Mouse (Mus musculus): ENCODE measurements around the gene Nek6. TPM values are rescaled to one million over a fixed set of nuclear protein-coding genes. Genes with fewer than 3 reads are reported as not detected.

The Nek6 gene
- total RNA-seq, 2 experiments from 2014 or later: 0.38 to 1.9 TPM

GRCm38 (mm10) chr2:38507181-38507580 lies 4.3 kb upstream of the Nek6 start:
- ATAC-seq (replicated peaks; ENCODE audit: low FRiP score, poor library complexity, severe bottlenecking): no peak

GRCm38 (mm10) chr2:38509004-38509719 lies 2.3 kb upstream of the Nek6 start:
- ATAC-seq (replicated peaks; ENCODE audit: low FRiP score, poor library complexity, severe bottlenecking): no peak

GRCm38 (mm10) chr2:38510120-38510519 lies 1.3 kb upstream of the Nek6 start:
- ATAC-seq (replicated peaks; ENCODE audit: low FRiP score, poor library complexity, severe bottlenecking): no peak

GRCm38 (mm10) chr2:38512308-38513182 lies 1.1 kb downstream of the Nek6 start:
- ATAC-seq (replicated peaks; ENCODE audit: low FRiP score, poor library complexity, severe bottlenecking): no peak

- ATAC-seq (replicated peaks; ENCODE audit: low FRiP score, poor library complexity, severe bottlenecking): no peak
Measured at GRCm38 (mm10) chr2:38513183-38513529, 1.7 kb downstream of the Nek6 start.

GRCm38 (mm10) chr2:38514411-38514810 lies 3.0 kb downstream of the Nek6 start:
- ATAC-seq (replicated peaks; ENCODE audit: low FRiP score, poor library complexity, severe bottlenecking): no peak

GRCm38 (mm10) chr2:38515446-38515845 lies 4.0 kb downstream of the Nek6 start:
- ATAC-seq (replicated peaks; ENCODE audit: low FRiP score, poor library complexity, severe bottlenecking): no peak

- ATAC-seq (replicated peaks; ENCODE audit: low FRiP score, poor library complexity, severe bottlenecking): no peak
Measured at GRCm38 (mm10) chr2:38516471-38516870, 5.0 kb downstream of the Nek6 start.

GRCm38 (mm10) chr2:38517045-38517444 lies 5.6 kb downstream of the Nek6 start:
- ATAC-seq (replicated peaks; ENCODE audit: low FRiP score, poor library complexity, severe bottlenecking): no peak

GRCm38 (mm10) chr2:38518719-38519118 lies 7.3 kb downstream of the Nek6 start:
- no peak for ATAC-seq (replicated peaks; ENCODE audit: low FRiP score, poor library complexity, severe bottlenecking)

GRCm38 (mm10) chr2:38519934-38520333 lies 8.5 kb downstream of the Nek6 start:
- ATAC-seq (replicated peaks; ENCODE audit: low FRiP score, poor library complexity, severe bottlenecking): no peak

- ATAC-seq (replicated peaks; ENCODE audit: low FRiP score, poor library complexity, severe bottlenecking): no peak
Measured at GRCm38 (mm10) chr2:38521618-38522017, 10.2 kb downstream of the Nek6 start.

- ATAC-seq (replicated peaks; ENCODE audit: low FRiP score, poor library complexity, severe bottlenecking): no peak
Measured at GRCm38 (mm10) chr2:38522354-38522753, 10.9 kb downstream of the Nek6 start.

- ATAC-seq (replicated peaks; ENCODE audit: low FRiP score, poor library complexity, severe bottlenecking): no peak
Measured at GRCm38 (mm10) chr2:38523781-38524445, 12.5 kb downstream of the Nek6 start.

GRCm38 (mm10) chr2:38525034-38525433 lies 13.6 kb downstream of the Nek6 start:
- ATAC-seq (replicated peaks; ENCODE audit: low FRiP score, poor library complexity, severe bottlenecking): no peak

- no peak for ATAC-seq (replicated peaks; ENCODE audit: low FRiP score, poor library complexity, severe bottlenecking)
Measured at GRCm38 (mm10) chr2:38529582-38530152, 18.2 kb downstream of the Nek6 start.

- ATAC-seq (replicated peaks; ENCODE audit: low FRiP score, poor library complexity, severe bottlenecking): no peak
Measured at GRCm38 (mm10) chr2:38530955-38531381, 19.5 kb downstream of the Nek6 start.

GRCm38 (mm10) chr2:38533322-38533721 lies 21.9 kb downstream of the Nek6 start:
- no peak for ATAC-seq (replicated peaks; ENCODE audit: low FRiP score, poor library complexity, severe bottlenecking)

- ATAC-seq (replicated peaks; ENCODE audit: low FRiP score, poor library complexity, severe bottlenecking): no peak
Measured at GRCm38 (mm10) chr2:38533767-38534166, 22.3 kb downstream of the Nek6 start.

- no peak for ATAC-seq (replicated peaks; ENCODE audit: low FRiP score, poor library complexity, severe bottlenecking)
Measured at GRCm38 (mm10) chr2:38534241-38534940, 22.9 kb downstream of the Nek6 start.
